Mouse (Mus musculus) ES-E14 (cell line): Measurements from ENCODE around the gene Ehbp1l1.
A peak's percentile ranks its signal among the peaks of the same experiment; 100 is the strongest.

Source experiments
- HCFC1 ChIP-seq: IDR thresholded peaks from 2 replicates; pipeline ENCODE4 v1.6.1; 2012; ENCODE audit warnings: low read length, inconsistent platforms, borderline replicate concordance; ENCODE audit not compliant: insufficient read depth
- MAFK ChIP-seq: IDR thresholded peaks from 2 replicates; pipeline ENCODE4 v1.6.1; 2014; ENCODE audit warnings: mild to moderate bottlenecking, low read depth, low read length, inconsistent platforms; ENCODE audit not compliant: insufficient read depth
- ZC3H11A ChIP-seq: IDR thresholded peaks from 2 replicates; pipeline ENCODE4 v1.6.1; 2012; ENCODE audit warnings: low read depth, mild to moderate bottlenecking, inconsistent platforms, low read length, borderline replicate concordance
- ZNF384 ChIP-seq: IDR thresholded peaks from 2 replicates; pipeline ENCODE4 v1.6.1; 2012; ENCODE audit warnings: low read depth, low read length, inconsistent platforms

DNA sequence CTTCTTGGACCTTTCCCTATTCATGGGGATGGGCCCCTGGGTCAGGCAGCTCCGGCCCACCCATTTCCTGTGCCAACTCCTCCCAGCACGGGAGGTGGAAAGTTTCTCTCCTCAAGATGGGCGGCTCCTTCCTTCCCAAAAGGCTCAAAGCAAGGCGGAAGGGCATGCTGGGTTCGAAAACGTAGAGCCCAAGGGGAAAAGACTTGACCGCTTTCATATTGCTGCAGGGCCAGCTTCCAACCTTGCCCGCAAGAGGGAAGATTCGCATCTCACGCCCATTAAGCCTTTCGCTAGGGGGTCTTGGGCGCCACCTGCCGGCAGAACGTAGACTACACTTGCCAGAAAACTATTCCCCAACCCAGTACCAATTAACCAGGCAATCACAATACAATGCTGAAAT, 1.6 kb upstream of the Ehbp1l1 start:
- TF ChIP-seq MAFK (no peak), HCFC1 (peak; percentile 34; the same call in 1 of the 2 replicates), ZC3H11A (peak; percentile 69), ZNF384 (no peak)
